Comparison of ENCODE assay signal across 8 mouse cellular contexts in the genomic region with DNA sequence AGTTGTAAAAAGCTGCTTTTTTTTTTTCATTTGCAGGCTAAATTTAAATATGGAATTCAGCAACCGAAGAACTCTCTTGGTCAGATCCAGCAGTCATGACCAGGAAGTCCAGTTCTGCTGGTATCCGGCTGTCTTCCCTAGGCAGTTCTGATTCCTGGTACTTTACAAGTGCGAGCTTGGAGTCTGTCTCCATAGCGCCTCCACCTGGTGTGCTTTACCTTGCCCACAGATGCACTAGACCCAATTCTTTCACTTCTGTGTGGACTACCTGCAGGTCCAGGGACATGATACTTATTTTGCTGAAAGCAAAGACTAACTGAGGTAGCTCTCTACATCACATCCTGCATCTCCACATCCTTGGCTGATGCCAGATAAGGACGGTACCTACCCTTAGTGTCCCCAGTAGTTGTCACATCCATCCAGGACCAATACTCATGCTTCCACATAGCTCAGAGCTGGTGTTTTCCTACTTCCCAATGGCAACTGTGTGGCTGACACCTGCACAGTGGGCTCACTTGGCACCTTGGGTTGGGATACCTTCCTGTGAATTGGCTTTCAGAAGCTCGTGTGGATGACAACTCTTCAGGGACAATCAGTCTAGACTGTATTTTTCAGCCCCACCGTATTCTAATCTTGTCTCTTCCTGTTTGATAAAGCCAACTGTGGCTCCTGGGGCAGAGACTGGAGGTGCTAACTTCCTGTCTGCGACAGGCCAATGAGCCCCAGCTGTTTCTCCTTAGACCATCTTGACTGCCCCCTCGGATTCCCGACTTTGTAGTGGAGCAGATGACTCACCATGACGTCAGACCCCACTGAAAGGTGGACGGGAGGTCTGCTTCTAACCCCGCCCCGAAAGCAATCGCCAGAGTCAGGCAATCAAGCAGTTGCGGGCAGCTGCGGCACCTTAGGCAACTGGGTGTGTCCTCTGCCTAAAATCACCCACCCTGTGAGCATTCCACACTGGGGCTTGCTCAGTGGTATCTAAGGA.
DNase-seq lines count a peak whose midpoint lies in the region; ATAC-seq and TF ChIP-seq lines count a peak whose summit lies in the region.

No protein-coding gene starts in this region.

- H3K27ac ChIP-seq in brown adipose tissue, adult 24 weeks (replicated peaks; ENCODE audit: low read depth, low read length): peak overlapping the region; percentile 29
- peak overlapping the region; percentile 18 for H3K27ac ChIP-seq in stomach, postnatal 0 days (replicated peaks)

- H3K4me1 ChIP-seq in brown adipose tissue, adult 24 weeks (ENCODE audit: control insufficient read depth, insufficient read depth, insufficient read length, low read length): peaks cover 8% of the 10 kb centered on the region; the same call in 1 of the 2 replicates
- peaks cover 3% of the 10 kb centered on the region; the same call in 1 of the 2 replicates for H3K4me1 ChIP-seq in lung, adult 2 months (ENCODE audit: control insufficient read depth, insufficient read depth, low read length)
- H3K4me1 ChIP-seq in stomach, postnatal 0 days (replicated peaks; ENCODE audit: control insufficient read depth, insufficient read depth): peaks cover 2% of the 10 kb centered on the region

- no peak overlapping the region for H3K9ac ChIP-seq in stomach, postnatal 0 days (ENCODE audit: low read length)

- peak overlapping the region; percentile 33 for H3K4me3 ChIP-seq in brown adipose tissue, adult 24 weeks (ENCODE audit: insufficient read depth, low read depth, low read length)
- H3K4me3 ChIP-seq in lung, adult 2 months (replicated peaks; ENCODE audit: extremely low read depth, low read depth, low read length): peak overlapping the region; percentile 6
- H3K4me3 ChIP-seq in stomach, postnatal 0 days (ENCODE audit: low read depth, low read length): no peak overlapping the region; the same call in 1 of the 2 replicates

- WGBS in lung, adult 2 months: 26% methylated on average over 17 of the region's 17 CpGs
- WGBS in stomach, postnatal 0 days: 39% methylated on average over 17 of the region's 17 CpGs

- no peaks in the 10 kb centered on the region for H3K36me3 ChIP-seq in stomach, postnatal 0 days (ENCODE audit: control insufficient read depth, insufficient read depth, low read length)

- intact Hi-C loops in left cerebral cortex, postnatal 36 days (cut with DNase I): loop anchor here (1.0 to 10.0 kb wide), 5 partner anchors 153 to 547 kb away; no protein-coding TSS in a partner anchor

- no peak for TF ChIP-seq POLR2A in lung, adult 2 months (IDR thresholded peaks at IDR 0.05; ENCODE audit: borderline replicate concordance, extremely low read depth, low read depth, low read length)

- TF ChIP-seq CTCF in lung, adult 2 months (IDR thresholded peaks at IDR 0.05; ENCODE audit: insufficient read depth, low read length): no peak
- TF ChIP-seq CTCF in stomach, postnatal 0 days (IDR thresholded peaks at IDR 0.05; ENCODE audit: low read depth): peak; percentile 55

- peak overlapping the region; percentile 43 for H3K4me2 ChIP-seq in stomach, postnatal 0 days (replicated peaks; ENCODE audit: low read depth)

- TF ChIP-seq EP300 in stomach, postnatal 0 days (optimal IDR thresholded peaks at IDR 0.05): no peak

- H3K9me3 ChIP-seq in stomach, postnatal 0 days (ENCODE audit: control insufficient read depth, low read length): no peaks in the 10 kb centered on the region

- peak; percentile 45 for ATAC-seq in stomach, postnatal 0 days (ENCODE audit: low FRiP score, low TSS enrichment)

- H3K27me3 ChIP-seq in stomach, postnatal 0 days (ENCODE audit: control insufficient read depth, insufficient read depth, low read length): no peaks in the 10 kb centered on the region

- peak; percentile 51 for DNase-seq in 3134 (ENCODE audit: extremely low read depth, insufficient read length, low spot score)
- DNase-seq in 416B (ENCODE audit: low read depth): peak; percentile 92
- peak; percentile 86 for DNase-seq in induced T-regulatory cell, adult 2 months (ENCODE audit: low read depth)
- peak; percentile 21 for DNase-seq in lung, adult 2 months
- peak; percentile 69 for DNase-seq in stomach, postnatal 0 days (ENCODE audit: low spot score)
- DNase-seq in left cerebral cortex, postnatal 36 days (ENCODE audit: low spot score in 2 of 2): no peak
- DNase-seq in Muller cell, postnatal 12 days (ENCODE audit: inconsistent ontology term): no peak

Comparison
In these comparisons a context has a peak if more than half of its experiments do, and no peak if none do; other contexts are left out.
1. DNase-seq: peak in 3134 (single experiment), 416B (single experiment), induced T-regulatory cell, adult 2 months (single experiment), lung, adult 2 months (single experiment) and stomach, postnatal 0 days (single experiment); none in left cerebral cortex, postnatal 36 days (0 of 2) and Muller cell, postnatal 12 days (single experiment).